Mouse (Mus musculus) lung, embryonic 15.5 days (tissue): Measurements from ENCODE around the gene Timm22. TPM values are rescaled to one million over a fixed set of nuclear protein-coding genes. Genes with fewer than 3 reads are reported as not detected.

Experiments used
- ATAC-seq: fragments of 200-750 bp; cut with Nextera tagmentation; 2 replicates; pipeline ENCODE4 v1.8.0; 2017; ENCODE audit warnings: moderate number of reproducible peaks, borderline replicate concordance; ENCODE audit not compliant: low FRiP score, low TSS enrichment; ENCODE audit errors: extremely low read depth
- H3K27ac ChIP-seq: fragments of 300-500 bp; sonication (generic); 2 replicates; pipeline ENCODE4 v1.5.1; 2015; ENCODE audit warnings: moderate library complexity, mild to moderate bottlenecking, inconsistent platforms
- H3K27me3 ChIP-seq: fragments of 300-500 bp; sonication (generic); 2 replicates; pipeline ENCODE4 v1.6.1; 2015; ENCODE audit warnings: inconsistent platforms
- H3K36me3 ChIP-seq: fragments of 300-500 bp; sonication (generic); 2 replicates; pipeline ENCODE4 v1.6.1; 2015; ENCODE audit warnings: inconsistent platforms
- H3K4me1 ChIP-seq: fragments of 300-500 bp; sonication (generic); 2 replicates; pipeline ENCODE4 v1.6.1; 2015; ENCODE audit warnings: inconsistent platforms
- H3K4me2 ChIP-seq: fragments of 300-500 bp; sonication (generic); 2 replicates; pipeline ENCODE4 v1.6.1; 2015; ENCODE audit warnings: inconsistent platforms, mild to moderate bottlenecking, moderate library complexity
- H3K4me3 ChIP-seq: fragments of 300-500 bp; sonication (generic); 2 replicates; pipeline ENCODE4 v1.5.1; 2015; ENCODE audit warnings: mild to moderate bottlenecking, inconsistent platforms
- H3K9ac ChIP-seq: fragments of 300-500 bp; sonication (generic); 2 replicates; pipeline ENCODE4 v1.6.1; 2015; ENCODE audit warnings: inconsistent platforms
- H3K9me3 ChIP-seq: fragments of 300-500 bp; sonication (generic); 2 replicates; pipeline ENCODE4 v1.6.1; 2016; ENCODE audit warnings: inconsistent platforms
- WGBS: fragments of 180-500 bp; shearing (Covaris S2); methylation state at CpG from one replicate; pipeline ENCODE4 v1.1.7; 2015; 5-methylcytosine and 5-hydroxymethylcytosine counted together
- polyA plus RNA-seq: library from polyadenylated mRNA; unstranded; fragments of >200 nt; fragmentation: Nextera tagmentation; extraction: Ambion mirVana; gene quantifications from 2 replicates; pipeline ENCODE4 v1.2.1, GENCODE M21; 2015

Timm22 gene
- polyA plus RNA-seq, 1 experiment from 2014 or later: 106 TPM

DNA sequence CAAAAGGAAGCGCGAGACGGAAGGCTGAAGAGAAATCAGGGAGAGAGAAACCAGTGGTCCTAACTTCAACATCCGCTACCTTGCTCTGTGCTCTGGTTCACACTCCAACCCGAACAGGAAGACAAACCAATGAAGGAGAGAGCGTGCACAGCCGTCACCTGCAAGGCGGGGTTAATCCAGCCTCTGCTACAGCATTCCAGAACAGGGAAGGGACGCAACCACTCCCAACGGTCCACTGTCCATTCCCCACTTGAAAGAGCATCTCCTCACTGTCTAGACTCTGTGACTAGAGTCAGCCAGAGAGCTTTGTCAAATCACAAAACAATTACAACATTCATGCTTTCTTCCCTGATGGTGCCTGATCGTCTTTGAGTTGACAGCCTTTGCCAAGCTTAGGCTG lies 13.8 kb upstream of the Timm22 start:
- H3K36me3 ChIP-seq: no peaks in the 10 kb centered on the region
- H3K27ac ChIP-seq: no peak overlapping the region
- no peak overlapping the region for H3K4me2 ChIP-seq
- H3K27me3 ChIP-seq: no peaks in the 10 kb centered on the region
- no peaks in the 10 kb centered on the region for H3K9me3 ChIP-seq
- WGBS: 80% methylated on average over 11 of the region's 11 CpGs
- H3K4me3 ChIP-seq: no peak overlapping the region
- H3K4me1 ChIP-seq: peaks cover 22% of the 10 kb centered on the region
- no peak for ATAC-seq
- no peak overlapping the region for H3K9ac ChIP-seq

DNA sequence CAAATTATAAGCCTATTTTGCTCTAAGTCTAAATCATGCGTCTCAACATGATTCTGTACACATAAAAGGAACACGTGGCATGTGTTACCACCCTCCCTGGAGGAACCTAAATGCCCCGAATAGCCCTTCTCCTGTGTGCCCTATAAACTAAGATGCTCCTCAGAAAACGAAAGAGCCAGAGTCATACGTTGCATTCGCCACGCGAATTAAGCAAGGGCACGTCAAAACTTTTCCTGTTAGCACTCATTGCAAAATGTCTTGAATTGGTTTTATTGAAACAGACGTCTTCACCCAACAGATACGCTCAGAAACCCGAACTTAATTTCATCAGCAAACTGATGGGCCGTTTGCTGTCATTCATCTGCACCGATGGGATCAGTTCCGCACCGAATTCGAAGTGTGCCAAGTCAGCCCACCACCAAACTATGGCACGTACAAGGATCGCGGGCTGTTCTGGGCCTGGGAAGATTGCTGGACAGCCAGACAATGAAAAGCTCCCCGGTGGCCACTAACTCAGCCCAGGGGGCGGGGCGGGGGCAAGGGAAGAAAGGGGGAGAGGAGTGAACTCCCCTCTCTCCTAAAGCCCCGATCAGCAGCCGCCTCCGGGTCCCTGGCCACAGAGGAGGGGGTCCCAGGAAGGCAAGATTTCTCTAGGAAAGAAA lies 9.0 kb upstream of the Timm22 start:
- ATAC-seq: no peak
- Histone ChIP-seq H3K4me3 (peak overlapping the region; percentile 57), H3K27me3 (no peaks in the 10 kb centered on the region), H3K27ac (peak overlapping the region; percentile 85), H3K4me1 (peaks cover 18% of the 10 kb centered on the region; the same call in 1 of the 2 replicates), H3K9ac (peak overlapping the region; percentile 64), H3K9me3 (no peaks in the 10 kb centered on the region), H3K4me2 (peak overlapping the region; percentile 89), H3K36me3 (no peaks in the 10 kb centered on the region)
- WGBS: under 1% methylated on average over 23 of the region's 26 CpGs

DNA sequence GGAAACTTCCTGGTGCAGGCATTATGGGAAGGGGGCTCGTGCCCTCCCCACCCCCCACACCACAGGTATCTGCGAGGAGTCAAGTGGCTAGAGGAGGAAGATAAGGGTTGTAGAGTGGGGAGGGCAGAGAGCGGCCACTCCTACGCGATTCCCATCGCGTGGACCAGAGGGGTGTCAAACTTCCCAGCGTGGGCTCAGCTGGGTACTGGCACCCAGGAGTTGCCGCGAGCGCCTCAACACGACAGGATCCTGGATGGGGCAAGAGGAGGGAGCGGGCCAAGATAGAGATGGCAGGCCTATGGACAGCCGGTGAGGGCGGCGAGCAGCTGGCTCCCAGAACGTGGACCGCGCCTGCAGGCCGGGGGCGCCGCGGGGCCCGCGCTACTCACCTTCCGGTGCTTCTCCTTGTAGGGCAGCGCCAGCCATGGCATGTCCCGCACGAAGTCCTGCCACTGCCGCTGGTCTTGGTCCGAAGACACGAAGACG lies 8.4 kb upstream of the Timm22 start:
- Histone ChIP-seq H3K9me3 (no peaks in the 10 kb centered on the region), H3K9ac (peak overlapping the region; percentile 64), H3K4me2 (peak overlapping the region; percentile 89), H3K27me3 (no peaks in the 10 kb centered on the region), H3K36me3 (no peaks in the 10 kb centered on the region), H3K4me1 (peaks cover 14% of the 10 kb centered on the region; the same call in 1 of the 2 replicates), H3K4me3 (peak overlapping the region; percentile 57), H3K27ac (peak overlapping the region; percentile 85)
- peak; percentile 61 for ATAC-seq
- WGBS: under 1% methylated on average over 33 of the region's 33 CpGs

DNA sequence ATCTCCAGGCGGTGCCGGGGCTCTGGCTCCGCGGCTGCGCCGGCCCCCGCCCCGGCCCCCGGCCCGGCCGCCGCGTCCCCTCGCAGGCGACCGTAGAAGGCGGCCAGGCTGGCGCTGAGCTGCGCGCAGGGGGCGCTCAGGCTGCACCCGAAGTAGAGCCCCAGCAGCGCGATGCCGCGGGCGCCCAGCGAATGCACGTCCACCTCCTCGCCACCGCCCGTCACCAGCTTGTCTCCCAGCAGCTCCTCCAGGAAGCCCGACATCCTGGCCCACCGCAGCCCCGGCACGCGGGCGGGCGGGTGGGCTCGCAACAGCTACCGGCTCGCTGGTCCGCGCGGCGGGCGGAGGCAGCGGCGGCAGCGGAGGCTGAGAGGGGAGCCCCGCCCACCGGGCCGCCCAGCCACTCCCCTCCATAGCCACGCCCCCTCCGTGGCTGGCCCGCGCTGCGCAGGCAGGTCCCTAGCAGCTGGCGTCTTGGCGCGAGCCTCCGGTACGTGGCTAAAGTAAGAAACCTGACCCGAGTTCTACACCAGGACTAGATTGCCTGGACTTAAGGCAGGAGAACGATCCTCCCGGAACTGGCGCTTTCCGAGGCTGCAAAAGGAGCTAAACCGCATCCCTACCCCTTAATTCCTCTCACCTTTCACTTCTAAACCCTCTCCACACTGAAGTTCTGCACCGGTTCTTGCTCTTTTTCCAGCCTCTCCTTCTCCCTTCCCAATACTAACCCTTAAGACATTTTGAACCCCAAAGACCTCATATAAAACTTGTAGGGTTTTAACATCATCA lies 7.8 kb upstream of the Timm22 start, which contains the start of gene Nxn:
Gene Nxn (minus strand): TSS at position 343 of the 789 bp plus-strand sequence.
- Histone ChIP-seq H3K4me3 (peak within 1 kb of the TSS; percentile 57), H3K9ac (peak within 1 kb of the TSS; percentile 64), H3K4me2 (peak within 1 kb of the TSS; percentile 89), H3K36me3 (no peaks in the 10 kb centered on the region), H3K9me3 (no peaks in the 10 kb centered on the region), H3K4me1 (peaks cover 14% of the 10 kb centered on the region; the same call in 1 of the 2 replicates), H3K27ac (peak within 1 kb of the TSS; percentile 85), H3K27me3 (no peaks in the 10 kb centered on the region)
- under 1% methylated on average over 49 of the region's 70 CpGs for WGBS
- ATAC-seq: peak; percentile 95

DNA sequence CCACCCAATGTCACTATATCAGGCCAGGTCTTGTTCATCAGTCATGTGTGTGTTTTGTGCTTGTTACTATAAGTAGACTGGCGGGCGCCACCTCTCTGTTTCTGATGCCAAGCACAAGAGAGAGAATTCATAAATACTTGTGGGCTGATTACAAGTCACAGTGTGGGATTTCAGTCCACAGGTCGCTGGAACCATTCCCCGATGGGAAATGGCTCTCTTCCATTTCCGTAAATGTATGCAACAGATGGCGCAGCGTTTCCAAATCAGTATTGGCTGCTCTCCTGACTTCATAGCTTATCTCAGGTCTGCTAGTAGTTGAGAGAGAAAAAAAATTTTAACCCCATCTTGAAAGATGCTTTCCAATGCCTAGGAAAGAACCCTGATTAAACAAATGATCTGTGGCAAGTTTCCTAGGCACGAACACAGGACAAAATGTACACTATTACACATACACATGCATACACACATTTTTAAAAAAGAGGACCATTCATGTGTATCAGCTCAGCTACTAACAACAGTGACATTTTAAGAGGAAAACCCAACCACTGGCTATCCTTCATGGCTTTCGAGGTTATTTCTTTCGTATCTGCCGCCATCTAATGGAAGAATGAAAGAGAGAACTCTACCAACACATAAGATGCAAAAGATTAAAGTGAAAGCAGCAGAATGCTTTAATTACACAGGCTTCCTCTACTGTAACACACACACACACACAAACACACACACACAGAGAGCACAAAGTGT lies 7.0 kb upstream of the Timm22 start:
- Histone ChIP-seq H3K4me3 (peak overlapping the region; percentile 57), H3K9me3 (no peaks in the 10 kb centered on the region), H3K27ac (peak overlapping the region; percentile 85), H3K4me2 (peak overlapping the region; percentile 89), H3K36me3 (no peaks in the 10 kb centered on the region), H3K4me1 (peaks cover 14% of the 10 kb centered on the region; the same call in 1 of the 2 replicates), H3K9ac (peak overlapping the region; percentile 35), H3K27me3 (0 out of 2 replicates have a peak, but pooled peaks cover 5% of the 10 kb centered on the region)
- WGBS: 4% methylated on average over 11 of the region's 11 CpGs
- ATAC-seq: peak; percentile 32; the same call in 1 of the 2 replicates

DNA sequence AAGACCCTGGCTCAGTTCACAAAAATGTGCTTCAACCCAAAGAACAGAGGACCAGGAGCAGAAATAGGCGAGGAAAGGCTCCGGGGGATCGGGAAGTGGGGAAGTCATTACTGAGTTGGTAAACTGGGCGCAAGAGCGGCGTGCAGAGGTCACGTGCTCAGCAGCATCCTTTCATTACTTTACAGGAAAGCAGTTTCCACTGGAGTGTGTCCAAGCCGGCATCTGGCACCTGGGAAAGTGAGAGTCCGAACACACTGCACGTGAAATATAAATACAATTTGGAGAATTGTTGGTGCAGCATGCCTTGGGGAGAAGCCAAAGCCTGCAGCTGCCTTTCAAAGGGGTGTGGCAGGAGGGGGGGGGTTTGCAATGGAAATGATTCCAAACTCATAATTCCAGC lies 5.4 kb upstream of the Timm22 start:
- H3K27ac ChIP-seq: no peak overlapping the region
- H3K9me3 ChIP-seq: no peaks in the 10 kb centered on the region
- no peaks in the 10 kb centered on the region for H3K36me3 ChIP-seq
- H3K27me3 ChIP-seq: 0 out of 2 replicates have a peak, but pooled peaks cover 5% of the 10 kb centered on the region
- H3K4me2 ChIP-seq: no peak overlapping the region
- peaks cover 11% of the 10 kb centered on the region; the same call in 1 of the 2 replicates for H3K4me1 ChIP-seq
- 56% methylated on average over 10 of the region's 10 CpGs for WGBS
- H3K4me3 ChIP-seq: no peak overlapping the region
- ATAC-seq: no peak
- H3K9ac ChIP-seq: no peak overlapping the region

DNA sequence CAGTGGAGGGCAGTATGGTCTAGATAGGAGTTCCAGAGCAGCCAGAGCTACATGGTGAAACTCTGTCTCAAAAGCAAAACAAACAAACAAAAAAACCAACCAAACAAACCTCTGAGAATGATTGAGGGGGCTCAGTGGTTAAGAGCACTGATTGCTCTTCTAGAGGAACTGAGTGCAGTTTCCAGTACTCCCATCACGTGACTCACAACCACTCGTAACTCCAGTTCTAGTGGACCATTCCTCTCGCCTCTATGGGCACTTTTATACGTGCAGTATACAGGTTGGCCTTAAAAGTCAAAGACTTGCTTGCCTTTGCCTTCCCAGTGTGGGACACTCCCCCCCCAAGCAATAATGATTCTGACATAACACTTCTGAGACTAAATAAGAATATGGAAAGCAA lies 1.6 kb upstream of the Timm22 start:
- no peak overlapping the region for H3K27ac ChIP-seq
- H3K27me3 ChIP-seq: 0 out of 2 replicates have a peak, but pooled peaks cover 5% of the 10 kb centered on the region
- no peak overlapping the region for H3K9ac ChIP-seq
- no peak overlapping the region for H3K4me3 ChIP-seq
- no peak for ATAC-seq
- no peaks in the 10 kb centered on the region for H3K36me3 ChIP-seq
- no peaks in the 10 kb centered on the region for H3K9me3 ChIP-seq
- no peak overlapping the region for H3K4me2 ChIP-seq
- H3K4me1 ChIP-seq: 0 out of 2 replicates have a peak, but pooled peaks cover 5% of the 10 kb centered on the region
- WGBS: 55% methylated on average over 4 of the region's 4 CpGs

DNA sequence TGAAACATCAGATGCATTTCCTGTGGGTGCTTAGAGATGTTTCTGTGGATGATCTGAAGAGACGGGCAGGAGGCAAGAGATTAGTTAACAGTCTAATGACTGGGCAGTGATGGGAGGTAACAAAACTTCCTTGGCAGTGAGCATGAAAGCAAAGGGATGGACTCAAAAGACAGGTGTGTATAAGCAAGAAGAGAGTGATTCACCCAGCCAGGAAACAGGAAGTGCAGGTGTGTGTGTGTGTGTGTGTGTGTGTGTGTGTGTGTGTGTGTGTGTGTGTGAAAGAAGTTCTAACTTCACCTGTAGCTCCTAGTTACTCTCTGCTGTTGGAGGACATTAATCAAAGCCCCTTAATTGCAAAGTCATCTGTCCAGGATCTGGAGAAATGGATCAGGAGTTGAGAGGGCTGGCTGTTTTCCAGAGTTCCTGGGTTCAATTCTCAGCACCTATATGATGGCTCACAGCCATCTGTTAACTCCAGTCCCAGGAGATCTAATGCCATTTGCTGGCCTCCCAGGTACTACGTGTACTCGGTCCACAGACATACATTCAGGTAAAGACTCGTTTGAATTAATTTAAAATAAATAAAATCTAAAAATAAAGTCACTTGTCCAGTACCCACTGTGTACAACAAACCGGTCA lies 1.0 kb upstream of the Timm22 start:
- no peak overlapping the region for H3K27ac ChIP-seq
- no peak overlapping the region for H3K9ac ChIP-seq
- no peak for ATAC-seq
- H3K4me1 ChIP-seq: 0 out of 2 replicates have a peak, but pooled peaks cover 5% of the 10 kb centered on the region
- 0 out of 2 replicates have a peak, but pooled peaks cover 5% of the 10 kb centered on the region for H3K27me3 ChIP-seq
- no peaks in the 10 kb centered on the region for H3K9me3 ChIP-seq
- WGBS: 80% methylated on average over 5 of the region's 5 CpGs
- no peaks in the 10 kb centered on the region for H3K36me3 ChIP-seq
- H3K4me3 ChIP-seq: no peak overlapping the region
- no peak overlapping the region for H3K4me2 ChIP-seq

DNA sequence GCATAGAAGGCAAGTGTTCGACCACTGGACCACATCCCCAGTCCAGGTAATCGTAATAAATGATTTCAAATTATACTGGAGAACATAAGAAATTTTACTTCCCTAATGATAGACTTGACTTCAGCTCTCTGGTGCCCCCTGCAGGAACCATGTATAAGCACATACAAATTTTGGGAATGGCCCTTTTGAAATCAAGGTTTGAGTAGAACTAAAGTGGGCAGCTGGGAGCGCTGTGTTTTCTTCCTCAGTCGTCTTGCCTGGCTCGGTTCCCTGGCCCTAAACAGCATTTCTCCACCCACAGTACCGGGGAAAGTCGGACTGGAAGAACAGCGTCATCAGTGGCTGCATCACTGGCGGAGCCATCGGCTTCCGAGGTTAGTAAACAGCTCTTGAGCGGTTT lies 4.1 kb downstream of the Timm22 start:
- no peak overlapping the region for H3K9ac ChIP-seq
- H3K9me3 ChIP-seq: no peaks in the 10 kb centered on the region
- ATAC-seq: no peak
- H3K36me3 ChIP-seq: peaks cover 34% of the 10 kb centered on the region
- 60% methylated on average over 12 of the region's 12 CpGs for WGBS
- no peak overlapping the region for H3K4me2 ChIP-seq
- no peak overlapping the region for H3K27ac ChIP-seq
- 0 out of 2 replicates have a peak, but pooled peaks cover 9% of the 10 kb centered on the region for H3K4me1 ChIP-seq
- H3K27me3 ChIP-seq: no peaks in the 10 kb centered on the region
- no peak overlapping the region for H3K4me3 ChIP-seq

DNA sequence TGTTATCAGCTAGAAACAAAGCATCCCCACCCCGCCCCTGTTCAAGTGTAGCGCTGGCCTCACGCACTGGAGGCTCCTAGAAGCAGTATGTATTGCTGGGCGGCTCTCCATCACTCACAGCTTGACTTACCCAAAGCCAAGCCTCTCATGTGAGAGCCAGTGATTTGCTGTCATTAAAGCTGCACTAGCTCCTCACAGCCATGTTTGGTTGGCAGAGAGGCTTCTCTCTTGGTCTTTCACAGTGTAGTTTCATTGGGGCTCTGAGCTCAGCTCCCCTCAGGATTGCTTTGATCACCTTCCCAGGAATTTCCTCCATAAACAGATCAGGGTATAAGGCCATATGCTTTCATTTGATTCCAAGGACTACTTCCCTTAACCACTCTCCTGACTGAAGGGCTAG lies 6.5 kb downstream of the Timm22 start:
- H3K4me2 ChIP-seq: no peak overlapping the region
- H3K9ac ChIP-seq: no peak overlapping the region
- H3K36me3 ChIP-seq: peaks cover 54% of the 10 kb centered on the region
- WGBS: 56% methylated on average over 4 of the region's 4 CpGs
- no peak overlapping the region for H3K4me3 ChIP-seq
- peak overlapping the region; percentile 19; the same call in 1 of the 2 replicates for H3K27ac ChIP-seq
- no peaks in the 10 kb centered on the region for H3K27me3 ChIP-seq
- peak; percentile 31; the same call in 1 of the 2 replicates for ATAC-seq
- H3K4me1 ChIP-seq: 0 out of 2 replicates have a peak, but pooled peaks cover 3% of the 10 kb centered on the region
- no peaks in the 10 kb centered on the region for H3K9me3 ChIP-seq

DNA sequence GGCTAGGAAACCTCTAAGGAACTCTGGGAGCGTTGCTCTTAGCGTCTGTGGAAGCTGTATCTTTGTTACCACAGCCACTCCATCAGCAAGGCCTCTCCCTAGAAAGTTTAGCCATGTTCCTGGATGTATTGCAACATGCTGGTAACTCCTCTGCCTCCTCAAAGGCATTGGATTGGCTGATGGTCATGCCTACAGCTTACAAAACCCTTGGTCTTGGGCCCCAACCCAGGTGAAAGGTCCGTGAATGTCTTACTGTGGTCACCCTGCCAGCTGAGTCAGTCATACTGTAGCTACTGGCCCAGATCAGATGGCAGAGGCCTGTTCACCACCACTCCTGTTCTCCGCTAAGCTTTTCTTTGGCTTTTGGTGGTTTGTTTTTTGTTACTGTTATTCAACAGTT lies 8.2 kb downstream of the Timm22 start:
- Histone ChIP-seq H3K9me3 (no peaks in the 10 kb centered on the region), H3K36me3 (peaks cover 70% of the 10 kb centered on the region), H3K4me3 (no peak overlapping the region), H3K4me1 (0 out of 2 replicates have a peak, but pooled peaks cover 3% of the 10 kb centered on the region), H3K27me3 (no peaks in the 10 kb centered on the region), H3K27ac (no peak overlapping the region), H3K9ac (no peak overlapping the region), H3K4me2 (no peak overlapping the region)
- WGBS: 88% methylated on average over 4 of the region's 4 CpGs
- ATAC-seq: no peak
